Mouse (Mus musculus) kidney, embryonic 14.5 days (tissue): Measurements from ENCODE around the gene Abcg2. TPM values are rescaled to one million over a fixed set of nuclear protein-coding genes. Genes with fewer than 3 reads are reported as not detected.

Source experiments
- ATAC-seq: fragments of 200-750 bp; cut with Nextera tagmentation; 2 replicates; pipeline ENCODE4 v1.8.0; 2017; ENCODE audit warnings: moderate number of reproducible peaks, mild to moderate bottlenecking, moderate TSS enrichment, moderate library complexity; ENCODE audit not compliant: low FRiP score, low TSS enrichment
- H3K27ac ChIP-seq: fragments of 300-500 bp; sonication (generic); 2 replicates; pipeline ENCODE4 v1.5.1; 2014; ENCODE audit warnings: low read depth, mild to moderate bottlenecking, low read length, moderate library complexity, mixed read lengths
- H3K27me3 ChIP-seq: fragments of 300-500 bp; sonication (generic); 2 replicates; pipeline ENCODE4 v1.6.1; 2014; ENCODE audit warnings: mild to moderate bottlenecking, low read length; ENCODE audit not compliant: control insufficient read depth, insufficient read depth
- H3K36me3 ChIP-seq: fragments of 300-500 bp; sonication (generic); 2 replicates; pipeline ENCODE4 v1.6.1; 2014; ENCODE audit warnings: low read length, mixed read lengths; ENCODE audit not compliant: control insufficient read depth, insufficient read depth
- H3K4me1 ChIP-seq: fragments of 300-500 bp; sonication (generic); 2 replicates; pipeline ENCODE4 v1.6.1; 2014; ENCODE audit warnings: low read length, mixed read lengths; ENCODE audit not compliant: control insufficient read depth, insufficient read depth
- H3K4me2 ChIP-seq: fragments of 300-500 bp; sonication (generic); replicated peaks from 2 replicates; pipeline ENCODE4 v1.6.1; 2014; ENCODE audit warnings: low read depth, mild to moderate bottlenecking, low read length
- H3K4me3 ChIP-seq: fragments of 300-500 bp; sonication (generic); 2 replicates; pipeline ENCODE4 v1.5.1; 2014; ENCODE audit warnings: mild to moderate bottlenecking, low read length
- H3K9ac ChIP-seq: fragments of 300-500 bp; sonication (generic); 2 replicates; pipeline ENCODE4 v1.6.1; 2014; ENCODE audit warnings: low read depth, mild to moderate bottlenecking, low read length, moderate library complexity
- H3K9me3 ChIP-seq: fragments of 300-500 bp; sonication (generic); 2 replicates; pipeline ENCODE4 v1.6.1; 2016; ENCODE audit warnings: low read length; ENCODE audit not compliant: control insufficient read depth
- WGBS: fragments of 180-500 bp; shearing (Covaris S2); extraction: QIAGEN DNeasy Blood & Tissue Kit; methylation state at CpG from one replicate; pipeline ENCODE4 v1.1.7; 2014; 5-methylcytosine and 5-hydroxymethylcytosine counted together
- polyA plus RNA-seq: library from polyadenylated mRNA; unstranded; fragments of >200 nt; fragmentation: Nextera tagmentation; extraction: Ambion mirVana; gene quantifications from 2 replicates; pipeline ENCODE4 v1.2.1, GENCODE M21; 2014

Abcg2 gene
- polyA plus RNA-seq, 1 experiment from 2014 or later: 76.6 TPM

DNA sequence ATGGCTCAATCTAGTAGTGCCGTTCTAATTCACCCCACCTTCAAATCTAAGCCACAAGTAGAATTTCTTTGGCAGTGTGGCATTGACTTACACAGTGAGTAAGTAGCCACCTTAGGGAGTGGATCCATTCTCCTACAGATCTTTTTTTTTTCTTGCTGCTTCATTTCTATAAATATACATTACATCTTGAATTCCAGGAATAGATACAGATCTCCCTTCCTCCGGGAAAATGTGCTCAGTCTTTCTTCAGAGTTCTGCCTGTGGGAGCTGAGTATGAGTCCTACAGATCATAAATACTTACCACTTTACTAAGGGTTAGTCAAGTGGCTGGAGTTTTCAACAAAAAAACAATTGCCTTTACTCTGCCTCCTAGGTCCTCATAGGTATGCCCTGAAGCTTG, 60.3 kb downstream of the Abcg2 start:
- WGBS: 71% methylated on average over 2 of the region's 2 CpGs
- Histone ChIP-seq H3K9me3 (no peaks in the 10 kb centered on the region), H3K27me3 (no peaks in the 10 kb centered on the region), H3K27ac (no peak overlapping the region), H3K9ac (no peak overlapping the region), H3K36me3 (no peaks in the 10 kb centered on the region), H3K4me2 (no peak overlapping the region), H3K4me1 (no peaks in the 10 kb centered on the region), H3K4me3 (no peak overlapping the region)
- ATAC-seq: no peak

DNA sequence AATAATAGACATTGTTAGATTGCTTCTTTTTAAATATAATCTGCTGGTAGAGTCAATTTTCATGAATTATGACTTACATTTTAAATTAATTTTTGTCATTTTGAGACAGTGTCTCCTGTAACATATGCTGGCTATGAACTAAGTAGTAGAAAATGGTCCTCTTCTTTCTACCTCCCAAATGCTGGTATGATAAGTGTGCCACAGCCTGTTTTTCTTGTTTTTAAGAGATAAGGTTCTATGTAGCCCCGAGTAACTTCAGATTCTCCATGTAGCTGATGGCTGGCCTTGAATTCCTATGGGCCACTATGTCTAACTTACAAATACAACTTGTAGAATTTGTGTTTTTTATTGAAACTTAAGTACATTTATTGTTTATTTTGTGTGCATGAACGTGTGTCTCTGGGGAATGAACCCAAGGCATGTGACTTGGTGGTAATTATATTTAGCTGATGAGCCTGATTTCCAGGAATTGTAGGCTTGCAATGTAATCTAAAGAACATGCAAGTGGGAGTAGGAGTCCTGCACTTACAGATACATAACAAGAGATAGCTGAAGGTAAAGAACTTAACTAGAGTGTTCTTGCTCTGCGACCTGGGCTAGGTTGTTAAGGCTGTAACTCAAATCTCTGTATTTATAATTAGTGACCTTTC, 63.9 kb downstream of the Abcg2 start:
- WGBS: 55% methylated on average over 3 of the region's 3 CpGs
- Histone ChIP-seq H3K4me2 (no peak overlapping the region), H3K4me3 (no peak overlapping the region), H3K4me1 (no peaks in the 10 kb centered on the region), H3K36me3 (no peaks in the 10 kb centered on the region), H3K27me3 (no peaks in the 10 kb centered on the region), H3K9ac (no peak overlapping the region), H3K27ac (no peak overlapping the region), H3K9me3 (no peaks in the 10 kb centered on the region)
- ATAC-seq: no peak

DNA sequence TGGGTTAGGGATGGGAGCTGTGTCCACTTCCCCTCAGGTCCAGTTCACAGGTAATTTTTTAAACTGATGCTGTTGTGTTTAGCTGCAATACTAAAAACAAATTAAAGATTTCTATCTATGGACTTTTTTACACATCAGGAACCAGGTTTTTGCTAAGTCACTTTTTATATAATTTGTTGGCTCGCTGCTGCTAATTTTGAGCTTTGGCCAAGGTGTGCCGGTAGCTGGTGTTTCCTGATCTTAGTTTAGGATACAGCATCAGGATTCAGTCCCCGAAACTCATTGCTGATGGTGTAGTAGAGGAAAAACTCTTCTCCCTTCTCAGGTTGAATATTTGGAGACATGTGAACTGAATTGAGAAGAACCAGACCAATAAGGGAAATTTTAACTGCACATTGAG, 65.8 kb downstream of the Abcg2 start:
- no peak overlapping the region for H3K27ac ChIP-seq
- no peak overlapping the region for H3K9ac ChIP-seq
- no peak overlapping the region for H3K4me3 ChIP-seq
- 97% methylated on average over 3 of the region's 3 CpGs for WGBS
- H3K9me3 ChIP-seq: no peaks in the 10 kb centered on the region
- H3K4me1 ChIP-seq: no peaks in the 10 kb centered on the region
- ATAC-seq: no peak
- no peaks in the 10 kb centered on the region for H3K27me3 ChIP-seq
- H3K4me2 ChIP-seq: no peak overlapping the region
- H3K36me3 ChIP-seq: no peaks in the 10 kb centered on the region

DNA sequence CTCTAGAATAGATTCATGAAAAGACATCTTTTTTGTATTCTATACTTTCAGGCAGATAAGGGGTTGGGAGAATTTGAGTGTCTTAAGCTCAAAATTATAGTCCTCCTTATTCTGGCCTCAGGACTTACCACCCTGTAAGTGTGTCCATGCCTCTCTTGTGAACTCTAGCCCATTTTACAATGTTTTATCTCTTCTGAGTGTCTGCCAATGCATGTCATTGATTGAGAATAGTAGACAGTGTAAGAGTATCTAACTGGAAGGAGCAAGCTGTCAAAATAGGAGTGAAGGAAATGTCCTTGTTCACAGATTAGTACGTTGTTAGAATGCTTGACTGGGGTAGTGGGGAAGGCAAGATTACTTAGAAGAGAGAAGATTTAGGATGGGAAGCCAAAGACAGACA, 66.7 kb downstream of the Abcg2 start:
- no peak for ATAC-seq
- Histone ChIP-seq H3K4me1 (no peaks in the 10 kb centered on the region), H3K27me3 (no peaks in the 10 kb centered on the region), H3K9me3 (no peaks in the 10 kb centered on the region), H3K4me2 (no peak overlapping the region), H3K9ac (no peak overlapping the region), H3K36me3 (no peaks in the 10 kb centered on the region), H3K27ac (no peak overlapping the region), H3K4me3 (no peak overlapping the region)
- WGBS: 82% methylated on average over 1 of the region's 1 CpGs

DNA sequence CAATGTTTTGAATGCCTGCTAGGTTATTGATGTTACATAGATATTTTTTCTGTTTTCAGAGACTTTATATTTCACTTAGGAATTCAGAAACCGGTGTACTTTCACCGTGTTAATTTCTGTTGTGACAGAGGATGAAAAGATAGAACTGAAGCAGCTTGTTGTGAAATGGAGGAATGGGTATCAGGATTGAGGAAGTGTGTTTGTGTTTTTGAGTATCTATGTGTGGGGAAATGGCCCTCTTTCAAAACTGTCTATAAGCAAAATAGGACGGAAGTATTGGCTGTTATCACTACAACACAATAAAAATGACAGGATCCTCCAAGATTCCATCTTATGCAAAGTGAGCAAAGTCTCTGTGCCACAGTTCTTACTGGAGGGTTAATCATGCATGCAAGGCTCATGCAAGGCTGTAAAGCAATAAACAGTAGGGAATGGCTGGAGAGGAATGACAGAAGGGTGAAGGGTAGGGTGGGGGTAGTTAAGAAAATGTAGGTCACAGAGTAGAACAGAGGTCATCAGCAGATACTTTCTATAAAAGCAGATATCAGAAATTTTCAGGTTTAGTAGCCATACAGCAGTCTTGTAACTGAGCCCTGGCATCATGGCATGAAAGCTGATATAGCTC, 76.7 kb downstream of the Abcg2 start:
- WGBS: 71% methylated on average over 3 of the region's 3 CpGs

DNA sequence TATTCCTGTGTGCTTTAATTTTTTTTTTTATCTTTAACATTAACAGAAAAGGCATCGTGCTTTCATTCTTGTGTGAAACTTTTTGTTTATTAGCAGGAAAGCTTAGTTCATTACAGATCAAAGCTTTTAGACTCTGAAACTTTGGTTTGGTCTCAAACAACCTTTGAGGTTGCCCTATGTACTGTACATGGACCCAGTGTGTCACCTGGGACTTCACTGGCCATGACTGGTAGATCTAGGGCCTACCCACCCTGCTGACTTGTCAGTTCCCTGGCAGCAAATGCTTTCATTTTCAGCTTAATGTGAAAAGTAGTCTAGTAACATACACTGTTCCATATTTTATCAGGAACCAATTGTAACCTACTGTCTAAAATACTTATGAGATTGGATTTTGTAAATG, 93.5 kb downstream of the Abcg2 start:
- H3K27me3 ChIP-seq: no peaks in the 10 kb centered on the region
- no peak overlapping the region for H3K4me2 ChIP-seq

More for the DNA sequence above, 76.7 kb downstream of the Abcg2 start:
- no peak overlapping the region for H3K4me2 ChIP-seq
- H3K36me3 ChIP-seq: no peaks in the 10 kb centered on the region; the same call in 1 of the 2 replicates
- H3K9ac ChIP-seq: no peak overlapping the region
- H3K27me3 ChIP-seq: no peaks in the 10 kb centered on the region
- no peaks in the 10 kb centered on the region for H3K4me1 ChIP-seq
- no peaks in the 10 kb centered on the region for H3K9me3 ChIP-seq
- no peak for ATAC-seq
- no peak overlapping the region for H3K4me3 ChIP-seq
- no peak overlapping the region for H3K27ac ChIP-seq

DNA sequence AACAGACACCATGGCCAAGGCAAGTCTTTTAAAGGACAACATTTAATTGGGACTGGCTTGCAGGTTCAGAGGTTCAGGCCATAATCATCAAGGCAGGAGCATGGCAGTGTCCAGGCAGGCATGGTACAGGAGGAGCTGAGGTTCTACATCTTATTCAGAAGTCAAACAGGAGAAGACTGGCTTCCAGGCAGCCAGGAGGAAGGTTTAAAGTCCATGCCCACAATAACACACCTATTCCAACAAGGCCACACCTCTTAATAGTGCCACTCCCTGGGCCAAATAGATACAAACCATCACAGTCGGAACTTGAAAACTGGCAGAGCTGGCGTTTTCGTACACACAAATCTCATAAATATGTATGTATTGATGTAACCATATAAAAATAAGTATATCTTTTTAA, 94.2 kb downstream of the Abcg2 start:
- no peaks in the 10 kb centered on the region for H3K27me3 ChIP-seq
- 92% methylated on average over 3 of the region's 3 CpGs for WGBS
- ATAC-seq: no peak

More for the DNA sequence above, 93.5 kb downstream of the Abcg2 start:
- WGBS: 86% methylated on average over 1 of the region's 1 CpGs
- no peak overlapping the region for H3K27ac ChIP-seq
- ATAC-seq: no peak
- peaks cover 9% of the 10 kb centered on the region; the same call in 1 of the 2 replicates for H3K36me3 ChIP-seq
- no peak overlapping the region for H3K4me3 ChIP-seq
- no peaks in the 10 kb centered on the region for H3K9me3 ChIP-seq
- no peak overlapping the region for H3K9ac ChIP-seq
- H3K4me1 ChIP-seq: no peaks in the 10 kb centered on the region

DNA sequence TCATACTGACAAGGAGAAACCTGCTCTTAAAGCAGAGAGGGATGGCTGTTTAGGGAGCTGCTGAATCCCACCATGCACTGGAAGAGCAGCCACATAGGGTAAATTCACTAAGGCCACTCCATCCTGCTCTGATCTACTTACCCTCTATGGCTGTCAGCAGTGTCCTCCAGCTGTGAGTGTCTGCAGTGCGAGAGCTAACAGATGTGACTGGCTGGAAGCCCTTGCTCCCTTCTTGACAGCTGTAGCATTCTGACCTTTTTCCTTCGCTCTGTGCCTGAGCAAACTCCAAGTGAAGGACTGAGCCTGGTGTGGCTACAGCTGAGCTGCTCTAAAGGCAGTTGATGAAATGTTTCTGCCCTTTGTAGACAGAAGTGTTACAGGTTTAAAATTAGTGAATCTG, 107.3 kb downstream of the Abcg2 start:
- H3K27ac ChIP-seq: no peak overlapping the region
- H3K4me2 ChIP-seq: no peak overlapping the region
- WGBS: 59% methylated on average over 2 of the region's 2 CpGs
- H3K4me1 ChIP-seq: no peaks in the 10 kb centered on the region
- H3K36me3 ChIP-seq: peaks cover 4% of the 10 kb centered on the region; the same call in 1 of the 2 replicates
- no peak for ATAC-seq
- H3K9me3 ChIP-seq: no peaks in the 10 kb centered on the region
- H3K4me3 ChIP-seq: no peak overlapping the region
- no peaks in the 10 kb centered on the region for H3K27me3 ChIP-seq
- H3K9ac ChIP-seq: no peak overlapping the region

More for the DNA sequence above, 94.2 kb downstream of the Abcg2 start:
- Histone ChIP-seq H3K9ac (no peak overlapping the region), H3K9me3 (no peaks in the 10 kb centered on the region), H3K4me3 (no peak overlapping the region), H3K36me3 (peaks cover 9% of the 10 kb centered on the region; the same call in 1 of the 2 replicates), H3K27ac (no peak overlapping the region), H3K4me2 (no peak overlapping the region), H3K4me1 (no peaks in the 10 kb centered on the region)

DNA sequence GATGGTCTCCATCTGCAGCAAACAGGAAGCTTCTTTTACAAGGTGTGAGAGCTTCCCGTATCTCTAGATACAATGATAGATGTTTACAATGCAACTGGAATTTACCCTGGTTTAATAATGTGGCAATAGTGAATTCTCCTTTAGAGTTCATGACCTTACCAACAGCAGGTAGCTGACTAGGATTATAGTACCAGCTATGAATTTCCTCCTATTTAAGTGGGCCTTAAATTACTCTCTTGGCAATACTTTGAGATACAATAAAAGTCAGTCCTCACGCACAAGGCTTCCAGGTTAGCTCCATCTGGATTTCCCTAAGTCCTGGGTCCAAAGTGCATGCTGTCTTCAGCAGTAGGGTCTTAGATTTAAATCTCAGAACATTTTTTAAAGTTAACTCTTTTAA, 109.9 kb downstream of the Abcg2 start:
- Histone ChIP-seq H3K36me3 (no peaks in the 10 kb centered on the region), H3K9me3 (no peaks in the 10 kb centered on the region), H3K9ac (no peak overlapping the region), H3K27ac (no peak overlapping the region), H3K4me1 (no peaks in the 10 kb centered on the region), H3K27me3 (no peaks in the 10 kb centered on the region), H3K4me3 (no peak overlapping the region), H3K4me2 (no peak overlapping the region)
- WGBS: 91% methylated on average over 2 of the region's 2 CpGs
- ATAC-seq: no peak
